Mouse (Mus musculus): ENCODE results near the gene Eif1. TPM values are rescaled to one million over a fixed set of nuclear protein-coding genes. Genes with fewer than 3 reads are reported as not detected.
"Not testable (repeated sequence)": the region's sequence is repeated elsewhere in the genome, so short reads cannot be mapped to it uniquely, and the experiment has no call there.

Gene Eif1
- polyA plus RNA-seq, 1 experiment from 2014 or later: 1,410 TPM

DNA sequence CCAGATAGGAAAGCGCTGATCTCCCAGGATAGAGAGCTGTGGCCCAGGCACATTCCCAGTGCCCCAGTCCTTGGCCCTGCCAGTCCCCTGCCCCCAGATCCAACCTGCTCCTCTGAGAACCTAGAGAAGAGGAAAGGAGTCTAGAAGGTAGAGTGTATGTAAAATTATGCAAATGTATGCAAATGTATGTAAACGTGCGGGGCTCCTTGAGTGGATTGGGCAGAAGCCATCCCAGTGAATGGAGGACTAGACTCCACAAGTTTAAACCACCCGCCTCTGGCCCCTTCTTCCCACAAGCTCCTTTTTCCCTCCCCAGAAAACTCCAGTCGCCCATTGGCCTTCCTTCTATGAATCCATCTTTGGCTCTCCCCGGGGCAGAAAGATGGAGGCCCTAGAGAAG is 26.8 kb upstream of the Eif1 start:
- no peak for ATAC-seq (ENCODE audit: low FRiP score, low read depth)
- Histone ChIP-seq H3K4me2 (replicated peaks) (no peak overlapping the region), H3K36me3 (no peaks in the 10 kb centered on the region), H3K4me1 (peaks cover 4% of the 10 kb centered on the region), H3K9me3 (no peaks in the 10 kb centered on the region), H3K27me3 (replicated peaks) (no peaks in the 10 kb centered on the region), H3K9ac (no peak overlapping the region), H3K4me3 (no peak overlapping the region), H3K27ac (no peak overlapping the region)
- WGBS: 50% methylated on average over 6 of the region's 6 CpGs

DNA sequence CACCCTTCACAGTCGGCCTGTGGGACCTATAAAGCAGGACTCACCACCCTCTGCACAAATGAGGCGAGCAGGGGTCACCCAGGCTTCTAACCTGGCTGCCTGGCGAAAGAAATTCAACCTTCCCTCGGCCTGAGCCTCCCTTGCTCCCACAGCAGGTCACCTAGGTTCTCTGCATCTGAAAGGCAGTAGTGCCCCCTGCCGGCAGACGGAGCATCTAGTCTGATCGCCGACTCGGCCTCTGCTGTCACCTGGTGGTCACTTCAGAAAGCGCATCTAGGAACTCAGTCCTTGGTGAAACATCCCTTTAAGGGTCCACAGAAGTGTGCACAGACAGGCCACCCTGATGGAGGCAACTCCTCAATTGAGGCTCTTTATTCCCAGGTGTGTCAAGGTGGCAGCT is 24.4 kb upstream of the Eif1 start:
- H3K4me3 ChIP-seq: no peak overlapping the region
- no peaks in the 10 kb centered on the region for H3K36me3 ChIP-seq
- H3K27me3 ChIP-seq (replicated peaks): no peaks in the 10 kb centered on the region
- 2% methylated on average over 10 of the region's 10 CpGs for WGBS
- no peak overlapping the region for H3K9ac ChIP-seq
- no peak overlapping the region for H3K27ac ChIP-seq
- H3K9me3 ChIP-seq: no peaks in the 10 kb centered on the region
- ATAC-seq (ENCODE audit: low FRiP score, low read depth): no peak
- H3K4me2 ChIP-seq (replicated peaks): 0 out of 2 replicates have a peak overlapping the region, but pooled peaks have one; percentile 30
- peaks cover 4% of the 10 kb centered on the region for H3K4me1 ChIP-seq

DNA sequence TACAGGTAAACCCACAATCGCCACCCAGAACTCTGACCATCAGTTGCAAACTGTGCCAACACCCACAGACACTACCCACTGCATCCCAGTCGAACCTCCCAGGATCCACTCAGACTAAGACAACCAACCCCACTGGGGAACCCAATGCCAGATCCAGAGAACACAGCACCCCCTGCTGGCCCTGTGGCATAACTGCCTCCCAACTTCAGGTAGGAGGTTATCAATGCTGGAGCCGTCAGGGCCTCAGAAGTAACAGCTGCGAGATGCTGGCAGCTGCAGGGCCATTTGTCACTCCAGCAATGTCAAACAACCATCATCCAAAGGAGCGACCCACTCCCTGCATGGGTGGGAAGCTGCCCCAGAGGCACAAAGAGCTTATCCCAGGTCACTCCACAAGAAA is 21.9 kb upstream of the Eif1 start:
- Histone ChIP-seq H3K4me3 (no peak overlapping the region), H3K4me2 (replicated peaks) (peak overlapping the region; percentile 45), H3K36me3 (no peaks in the 10 kb centered on the region), H3K4me1 (peaks cover 4% of the 10 kb centered on the region), H3K27ac (no peak overlapping the region), H3K9me3 (no peaks in the 10 kb centered on the region), H3K9ac (no peak overlapping the region), H3K27me3 (replicated peaks) (no peaks in the 10 kb centered on the region)
- WGBS: 45% methylated on average over 5 of the region's 5 CpGs
- ATAC-seq (ENCODE audit: low FRiP score, low read depth): no peak

DNA sequence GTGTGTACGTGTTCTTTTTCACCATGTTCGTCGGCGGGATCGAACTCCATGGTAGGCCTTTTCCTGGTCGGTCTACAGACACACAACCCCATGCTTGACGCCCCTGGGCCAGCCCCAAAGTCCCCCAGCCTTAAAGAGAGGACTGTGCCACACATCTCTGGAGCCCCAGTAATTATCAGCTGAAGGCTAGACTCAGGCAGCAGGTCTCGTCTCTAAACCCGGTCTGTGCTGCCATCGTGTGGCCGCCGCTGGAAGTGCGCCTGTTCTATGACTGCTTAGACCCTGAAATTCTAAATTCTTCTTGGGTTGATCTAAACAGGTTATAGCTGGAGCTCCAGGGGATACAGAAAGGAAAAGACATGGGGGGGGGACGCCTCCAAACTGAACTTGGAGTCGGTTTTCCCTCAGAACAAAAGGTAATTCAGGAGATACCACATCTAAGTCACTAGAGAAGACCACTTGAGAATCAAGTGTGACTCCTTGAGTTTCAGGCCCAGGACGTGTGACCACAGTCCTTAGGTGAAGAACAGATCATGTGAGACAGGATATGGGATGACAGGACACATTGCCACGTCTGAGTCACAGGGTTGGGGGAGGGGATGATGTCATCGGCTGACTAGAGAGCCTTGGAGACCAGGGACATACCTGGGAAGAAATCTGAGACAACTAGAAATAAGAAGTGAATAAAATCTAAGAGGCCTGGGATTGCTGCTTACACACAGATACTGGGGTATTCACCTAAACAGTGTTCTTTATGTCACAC is 21.2 kb upstream of the Eif1 start:
- no peak overlapping the region for H3K27ac ChIP-seq
- no peak overlapping the region for H3K4me3 ChIP-seq
- H3K4me2 ChIP-seq (replicated peaks): peak overlapping the region; percentile 45
- H3K36me3 ChIP-seq: no peaks in the 10 kb centered on the region
- H3K9ac ChIP-seq: no peak overlapping the region
- WGBS: 22% methylated on average over 18 of the region's 18 CpGs
- no peaks in the 10 kb centered on the region for H3K27me3 ChIP-seq (replicated peaks)
- peak; percentile 54; the same call in 1 of the 2 replicates for ATAC-seq (ENCODE audit: low FRiP score, low read depth)
- no peaks in the 10 kb centered on the region; the same call in 1 of the 2 replicates for H3K4me1 ChIP-seq
- no peaks in the 10 kb centered on the region for H3K9me3 ChIP-seq

DNA sequence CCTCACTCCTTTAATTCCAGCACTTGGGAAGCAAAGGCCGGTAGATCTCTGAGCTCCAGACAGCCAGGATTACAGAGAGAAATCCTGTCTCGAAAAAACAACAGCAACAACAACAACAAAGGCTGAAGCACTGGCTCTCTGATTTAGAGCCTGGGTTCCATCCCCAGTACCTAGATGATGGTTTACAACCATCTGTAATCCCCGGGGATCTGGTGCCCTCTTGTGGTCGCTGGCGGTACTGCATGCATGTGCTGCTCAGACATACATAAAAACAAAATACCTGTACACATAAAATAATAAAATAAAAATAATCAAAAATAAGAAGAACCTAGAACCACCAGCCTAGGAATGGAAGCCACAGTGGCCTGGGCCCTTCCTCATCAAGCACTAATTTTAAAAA is 19.4 kb upstream of the Eif1 start:
- Histone ChIP-seq H3K27me3 (replicated peaks) (no peaks in the 10 kb centered on the region), H3K9ac (no peak overlapping the region), H3K4me3 (no peak overlapping the region), H3K27ac (no peak overlapping the region), H3K4me2 (replicated peaks) (no peak overlapping the region), H3K4me1 (no peaks in the 10 kb centered on the region), H3K36me3 (no peaks in the 10 kb centered on the region), H3K9me3 (no peaks in the 10 kb centered on the region)
- ATAC-seq (ENCODE audit: low FRiP score, low read depth): no peak
- 9% methylated on average over 5 of the region's 5 CpGs for WGBS

DNA sequence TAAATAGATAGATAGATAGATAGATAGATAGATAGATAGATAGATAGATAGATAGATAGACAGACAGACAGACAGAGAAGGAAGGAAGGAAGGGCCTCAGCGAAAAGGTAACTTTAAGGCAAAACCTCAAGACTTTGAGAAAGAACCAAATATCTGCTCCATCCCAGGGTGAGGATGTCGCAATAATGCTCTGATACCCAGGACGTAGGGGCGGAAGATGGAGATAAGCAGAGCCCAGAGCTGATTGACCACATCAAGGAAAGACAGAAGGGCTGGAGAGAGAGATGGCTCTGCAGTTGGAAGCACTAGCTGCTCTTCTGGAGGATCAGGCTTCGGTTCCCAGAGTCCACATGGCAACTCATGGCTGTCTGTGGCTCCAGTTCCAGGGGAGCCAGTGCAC is 18.4 kb upstream of the Eif1 start:
- 89% methylated on average over 5 of the region's 5 CpGs for WGBS
- no peak for ATAC-seq (ENCODE audit: low FRiP score, low read depth)
- Histone ChIP-seq H3K9ac (no peak overlapping the region), H3K4me3 (no peak overlapping the region), H3K36me3 (no peaks in the 10 kb centered on the region), H3K27ac (no peak overlapping the region), H3K4me2 (replicated peaks) (no peak overlapping the region), H3K27me3 (replicated peaks) (no peaks in the 10 kb centered on the region), H3K9me3 (no peaks in the 10 kb centered on the region), H3K4me1 (no peaks in the 10 kb centered on the region)

DNA sequence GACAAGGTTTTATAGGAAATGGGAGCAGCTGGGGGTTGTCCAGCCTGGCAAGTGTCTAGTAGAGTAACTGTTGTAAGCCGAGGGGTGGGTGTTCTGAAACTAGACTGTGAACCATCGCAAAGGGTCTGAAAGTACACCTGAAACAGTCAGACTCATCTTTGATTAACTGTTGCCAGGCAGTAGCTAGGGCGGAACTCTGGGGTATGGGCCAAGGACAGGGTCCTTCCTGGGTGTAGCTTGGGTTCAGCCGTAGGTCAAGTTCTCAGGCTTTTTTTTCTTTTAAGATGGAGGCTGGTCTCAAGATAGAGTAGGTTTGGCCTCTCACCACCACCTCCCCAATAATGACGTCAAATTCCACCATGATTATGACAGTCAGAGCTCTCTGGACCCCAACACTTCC is 11.8 kb upstream of the Eif1 start:
- no peak overlapping the region for H3K4me3 ChIP-seq
- H3K9ac ChIP-seq: no peak overlapping the region
- no peaks in the 10 kb centered on the region for H3K36me3 ChIP-seq
- no peaks in the 10 kb centered on the region for H3K9me3 ChIP-seq
- H3K4me2 ChIP-seq (replicated peaks): no peak overlapping the region
- ATAC-seq (ENCODE audit: low FRiP score, low read depth): no peak
- H3K4me1 ChIP-seq: peaks cover 9% of the 10 kb centered on the region
- no peaks in the 10 kb centered on the region for H3K27me3 ChIP-seq (replicated peaks)
- 86% methylated on average over 5 of the region's 5 CpGs for WGBS
- no peak overlapping the region for H3K27ac ChIP-seq

DNA sequence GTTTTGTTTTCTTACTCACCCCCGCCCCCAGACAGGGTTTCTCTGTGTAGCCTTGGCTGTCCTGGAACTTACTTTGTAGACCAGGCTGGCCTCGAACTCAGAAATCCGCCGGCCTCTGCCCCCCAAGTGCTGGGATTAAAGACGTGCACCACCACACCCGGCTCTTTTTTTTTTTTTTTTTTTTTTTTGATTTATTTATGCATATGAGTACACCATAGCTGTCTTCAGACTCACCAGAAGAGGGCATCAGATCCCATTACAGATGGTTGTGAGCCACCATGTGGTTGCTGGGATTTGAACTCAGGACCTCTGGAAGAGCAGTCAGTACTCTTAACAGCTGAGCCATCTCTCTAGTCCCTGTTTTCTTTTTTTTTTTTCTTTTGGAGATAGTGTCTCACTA is 11.0 kb upstream of the Eif1 start:
- not testable (repeated sequence) for H3K4me2 ChIP-seq (replicated peaks); H3K9ac ChIP-seq; H3K27ac ChIP-seq; ATAC-seq (ENCODE audit: low FRiP score, low read depth); H3K4me3 ChIP-seq; H3K27me3 ChIP-seq (replicated peaks); H3K9me3 ChIP-seq; H3K36me3 ChIP-seq; H3K4me1 ChIP-seq
- WGBS: 94% methylated on average over 6 of the region's 6 CpGs

DNA sequence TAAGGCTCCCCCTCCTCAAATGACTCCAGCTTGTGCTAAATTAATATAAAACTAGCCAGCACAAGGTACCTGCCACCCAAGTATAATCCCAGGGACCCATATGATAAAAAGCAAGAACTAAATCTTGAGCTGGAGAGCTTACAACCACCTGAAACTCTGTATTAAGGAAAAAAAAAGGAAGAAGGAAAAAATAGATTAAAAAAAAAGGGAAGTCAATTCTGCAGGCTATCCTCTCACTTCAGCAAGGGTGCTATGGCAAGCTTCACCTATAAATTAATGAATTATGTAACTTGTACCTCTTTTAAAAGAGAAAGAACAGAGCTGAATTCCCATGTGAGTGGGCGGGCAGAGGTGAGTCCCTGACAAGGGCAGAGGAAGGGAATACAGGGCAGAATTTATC is 8.0 kb upstream of the Eif1 start:
- WGBS: 69% methylated on average over 1 of the region's 1 CpGs
- H3K9ac ChIP-seq: no peak overlapping the region
- H3K4me3 ChIP-seq: no peak overlapping the region
- ATAC-seq (ENCODE audit: low FRiP score, low read depth): no peak
- no peaks in the 10 kb centered on the region for H3K27me3 ChIP-seq (replicated peaks)
- H3K9me3 ChIP-seq: no peaks in the 10 kb centered on the region
- no peak overlapping the region for H3K27ac ChIP-seq
- H3K4me2 ChIP-seq (replicated peaks): no peak overlapping the region
- H3K4me1 ChIP-seq: peaks cover 9% of the 10 kb centered on the region
- H3K36me3 ChIP-seq: no peaks in the 10 kb centered on the region

DNA sequence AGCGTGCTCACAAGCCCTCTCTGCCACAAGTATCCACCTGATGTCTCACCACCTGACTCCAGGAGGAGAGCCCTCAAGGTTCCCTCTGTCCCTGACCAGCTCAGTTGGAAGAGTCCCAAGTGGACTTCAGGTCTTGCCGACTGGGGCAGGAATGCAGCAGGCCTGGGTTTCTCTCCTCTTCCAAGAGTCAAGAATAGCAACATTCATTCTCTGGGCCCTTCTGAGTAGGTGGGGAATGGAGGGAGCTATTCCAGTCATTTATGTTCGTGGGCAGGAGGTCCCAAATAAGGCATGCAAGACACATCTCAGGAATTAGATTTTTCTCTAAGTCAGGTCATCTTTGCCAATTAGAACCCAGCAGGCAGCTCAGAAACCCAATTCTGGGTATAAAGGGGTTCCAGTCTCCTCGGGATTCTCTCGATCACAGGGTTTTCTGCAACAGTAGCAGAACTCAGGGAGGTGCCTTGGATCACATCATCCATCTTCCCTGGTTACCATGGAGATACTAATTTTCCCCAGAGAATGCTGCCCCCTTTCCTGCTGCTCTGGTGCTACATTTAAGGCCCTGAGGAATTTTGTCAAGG is 7.5 kb upstream of the Eif1 start:
- H3K9ac ChIP-seq: no peak overlapping the region
- 26% methylated on average over 5 of the region's 5 CpGs for WGBS
- no peak overlapping the region for H3K27ac ChIP-seq
- no peak for ATAC-seq (ENCODE audit: low FRiP score, low read depth)
- peaks cover 9% of the 10 kb centered on the region for H3K4me1 ChIP-seq
- no peak overlapping the region for H3K4me2 ChIP-seq (replicated peaks)
- H3K36me3 ChIP-seq: no peaks in the 10 kb centered on the region
- H3K9me3 ChIP-seq: no peaks in the 10 kb centered on the region
- no peaks in the 10 kb centered on the region for H3K27me3 ChIP-seq (replicated peaks)
- no peak overlapping the region for H3K4me3 ChIP-seq

DNA sequence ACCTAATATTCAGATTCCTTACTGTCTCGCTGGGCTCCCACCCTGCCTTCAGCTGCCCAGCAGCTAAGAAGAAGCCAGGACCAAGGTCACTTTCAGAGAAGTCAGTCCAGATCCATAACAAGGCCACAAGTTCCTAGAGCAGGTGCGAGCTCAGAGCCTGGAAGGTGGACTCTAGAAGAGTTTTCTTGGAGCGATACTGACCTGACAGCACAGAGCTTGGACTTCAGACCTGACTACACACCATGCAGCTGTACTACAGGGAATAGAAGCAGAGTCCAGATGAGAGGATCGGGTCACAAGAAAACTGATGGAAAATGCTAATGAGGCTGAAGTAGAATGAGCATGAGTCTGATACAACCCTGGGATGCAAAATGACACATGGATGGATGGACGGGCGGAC is 6.3 kb upstream of the Eif1 start:
- WGBS: 92% methylated on average over 6 of the region's 6 CpGs
- Histone ChIP-seq H3K27me3 (replicated peaks) (no peaks in the 10 kb centered on the region), H3K4me2 (replicated peaks) (no peak overlapping the region), H3K9me3 (no peaks in the 10 kb centered on the region), H3K4me1 (peaks cover 9% of the 10 kb centered on the region), H3K4me3 (no peak overlapping the region), H3K36me3 (no peaks in the 10 kb centered on the region), H3K9ac (no peak overlapping the region; the same call in 1 of the 2 replicates), H3K27ac (no peak overlapping the region)
- ATAC-seq (ENCODE audit: low FRiP score, low read depth): no peak

DNA sequence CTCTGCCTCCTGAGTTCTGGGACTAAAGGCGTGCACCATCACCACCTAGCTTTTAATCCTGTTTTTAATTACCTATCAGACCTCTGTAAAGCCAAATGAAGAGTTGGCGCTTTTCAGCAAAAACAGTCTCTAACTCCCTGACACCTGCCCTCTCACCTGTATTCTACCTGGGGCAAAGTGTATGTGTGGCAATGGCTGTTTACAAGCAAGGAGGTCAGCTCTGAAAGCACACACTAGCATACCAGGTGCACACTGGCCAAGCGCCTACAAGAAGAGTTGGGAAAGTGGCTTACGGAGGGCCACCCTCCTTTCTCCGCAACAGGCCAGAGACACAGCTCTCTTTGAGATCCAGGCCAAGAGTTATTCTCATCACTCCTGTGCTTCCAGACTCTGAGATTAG is 4.2 kb upstream of the Eif1 start:
- H3K4me2 ChIP-seq (replicated peaks): no peak overlapping the region
- WGBS: 95% methylated on average over 5 of the region's 5 CpGs

More for the DNA sequence above, 4.2 kb upstream of the Eif1 start:
- Histone ChIP-seq H3K4me1 (peaks cover 9% of the 10 kb centered on the region), H3K36me3 (no peaks in the 10 kb centered on the region), H3K4me3 (no peak overlapping the region), H3K27me3 (replicated peaks) (no peaks in the 10 kb centered on the region), H3K27ac (no peak overlapping the region), H3K9ac (no peak overlapping the region), H3K9me3 (no peaks in the 10 kb centered on the region)
- ATAC-seq (ENCODE audit: low FRiP score, low read depth): no peak
